34 mouse cellular contexts compared by ENCODE assay signal in genomic region chr13:37636363-37636762, GRCm38 (mm10).
"Had no signal": no experiment of that assay in that cellular context is flagged by ENCODE, and none has a peak within 500 bp of the region (broad histone marks: within the 10 kb centered on the region; RNA-seq: fewer than 3 reads in every experiment).

No protein-coding gene starts in this region.

- H3K27me3 ChIP-seq: heart, embryonic 12.5 days; heart, embryonic 13.5 days; heart, embryonic 15.5 days; hindbrain, embryonic 12.5 days; hindbrain, embryonic 13.5 days; hindbrain, embryonic 15.5 days; intestine, embryonic 15.5 days; kidney, embryonic 15.5 days had no signal

- H3K4me2 ChIP-seq: heart, embryonic 11.5 days; heart, embryonic 12.5 days; heart, embryonic 13.5 days; heart, embryonic 15.5 days; hindbrain, embryonic 12.5 days; hindbrain, embryonic 13.5 days; hindbrain, embryonic 14.5 days; hindbrain, embryonic 15.5 days; intestine, embryonic 15.5 days; kidney, embryonic 15.5 days had no signal

- H3K9ac ChIP-seq: heart, embryonic 12.5 days; heart, embryonic 13.5 days; heart, embryonic 15.5 days; hindbrain, embryonic 12.5 days; hindbrain, embryonic 13.5 days; hindbrain, embryonic 14.5 days; hindbrain, embryonic 15.5 days; intestine, embryonic 15.5 days; kidney, embryonic 15.5 days had no signal

- H3K27ac ChIP-seq: heart, adult 2 months; heart, embryonic 10.5 days; heart, embryonic 13.5 days; heart, embryonic 15.5 days; hindbrain, embryonic 10.5 days; hindbrain, embryonic 12.5 days; hindbrain, embryonic 13.5 days; hindbrain, embryonic 14.5 days; hindbrain, embryonic 15.5 days; hindbrain, postnatal 0 days; intestine, embryonic 15.5 days; kidney, embryonic 15.5 days; layer of hippocampus, adult 2 months had no signal

- DNase-seq: heart, adult 18-20 months; heart, adult 2 months; heart, postnatal 10 days; heart, postnatal 14 days; heart, postnatal 36 days; heart, postnatal 4 days; kidney, adult 11 months; kidney, adult 18-20 months; kidney, adult 2 months; kidney, adult 8-10 months; kidney, adult 9 months; kidney, postnatal 10 days; kidney, postnatal 14 days; kidney, postnatal 36 days; layer of hippocampus, adult 9-11 months; layer of hippocampus, postnatal 36 days had no signal

- ATAC-seq: hindbrain, embryonic 16.5 days; hindbrain, postnatal 0 days; inflammation-experienced regulatory T-cells, adult 6 months; intestine, embryonic 15.5 days; intestine, embryonic 16.5 days; intestine, postnatal 0 days had no signal

- H3K4me3 ChIP-seq: heart, adult 2 months; heart, embryonic 10.5 days; heart, embryonic 12.5 days; heart, embryonic 13.5 days; heart, embryonic 15.5 days; hindbrain, embryonic 10.5 days; hindbrain, embryonic 12.5 days; hindbrain, embryonic 13.5 days; hindbrain, embryonic 15.5 days; intestine, embryonic 15.5 days; kidney, embryonic 15.5 days; layer of hippocampus, adult 2 months had no signal

- H3K36me3 ChIP-seq: heart, embryonic 10.5 days; heart, embryonic 12.5 days; heart, embryonic 13.5 days; heart, embryonic 15.5 days; hindbrain, embryonic 10.5 days; hindbrain, embryonic 12.5 days; hindbrain, embryonic 13.5 days; hindbrain, embryonic 15.5 days; intestine, embryonic 15.5 days; kidney, embryonic 15.5 days had no signal

- H3K4me1 ChIP-seq: hindbrain, embryonic 12.5 days; hindbrain, embryonic 13.5 days; hindbrain, embryonic 15.5 days; intestine, embryonic 15.5 days had no signal

- H3K9me3 ChIP-seq: heart, embryonic 10.5 days; heart, embryonic 15.5 days; hindbrain, embryonic 10.5 days; hindbrain, embryonic 15.5 days; intestine, embryonic 15.5 days; kidney, embryonic 15.5 days had no signal
